Mouse (Mus musculus): ENCODE results near the gene 2900026A02Rik. TPM values are rescaled to one million over a fixed set of nuclear protein-coding genes. Genes with fewer than 3 reads are reported as not detected.
A peak's percentile ranks its signal among the peaks of the same experiment; 100 is the strongest.

Gene 2900026A02Rik
- 10 to 100 TPM; 13.5 to 20.0 (median 15.7) TPM for total RNA-seq (2022)

- no peak for DNase-seq
These were observed at the start of gene 2900026A02Rik for GRCm38 (mm10) chr5:113221147-113221865. 2900026A02Rik (minus strand) TSS chr5:113221236.

DNA sequence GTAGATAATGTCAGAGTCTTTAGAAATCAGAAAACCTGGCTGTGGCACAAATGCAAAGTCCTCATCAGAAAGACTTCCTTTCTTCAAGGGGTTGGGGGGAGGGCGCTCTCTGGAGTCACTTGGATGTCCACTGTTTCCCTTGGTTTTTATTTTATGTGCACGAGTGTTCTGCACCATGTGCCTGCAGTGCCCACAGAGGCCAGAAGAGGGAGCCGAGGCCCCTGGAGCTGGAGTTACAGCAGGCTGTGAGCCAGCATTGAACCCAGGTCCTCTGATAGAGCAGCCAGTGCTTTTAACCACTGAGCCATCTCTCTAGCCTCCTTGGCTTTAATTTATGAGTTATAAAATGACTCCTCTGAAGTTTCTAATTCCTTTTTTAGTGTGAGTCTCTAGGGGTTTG lies 49.0 kb upstream of the 2900026A02Rik start:
- DNase-seq = no peak

GRCm38 (mm10) chr5:113268246-113268645 lies 47.2 kb upstream of the 2900026A02Rik start:
- DNase-seq = no peak

DNA sequence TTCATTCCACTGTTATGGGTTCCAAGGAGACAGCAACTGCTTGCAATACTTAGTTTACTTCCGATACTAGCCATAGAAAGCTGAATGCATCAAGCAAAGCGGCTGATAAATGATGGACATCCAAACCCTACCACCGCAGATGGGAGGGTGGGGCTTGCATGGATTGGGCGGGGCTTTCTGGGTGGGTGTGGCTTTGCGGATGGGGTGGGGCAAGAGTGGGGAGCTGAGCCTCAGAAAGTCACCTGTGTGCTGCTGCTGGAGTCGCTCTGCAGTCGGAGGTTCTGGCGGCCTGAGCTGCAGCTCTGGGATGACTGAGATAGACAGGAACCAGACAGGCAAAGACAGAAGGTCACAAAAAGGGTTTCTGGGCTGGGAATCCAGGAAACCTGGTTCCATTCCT lies 44.6 kb upstream of the 2900026A02Rik start:
- DNase-seq = no peak

GRCm38 (mm10) chr5:113250806-113251205 lies 29.8 kb upstream of the 2900026A02Rik start:
- DNase-seq = no peak

DNA sequence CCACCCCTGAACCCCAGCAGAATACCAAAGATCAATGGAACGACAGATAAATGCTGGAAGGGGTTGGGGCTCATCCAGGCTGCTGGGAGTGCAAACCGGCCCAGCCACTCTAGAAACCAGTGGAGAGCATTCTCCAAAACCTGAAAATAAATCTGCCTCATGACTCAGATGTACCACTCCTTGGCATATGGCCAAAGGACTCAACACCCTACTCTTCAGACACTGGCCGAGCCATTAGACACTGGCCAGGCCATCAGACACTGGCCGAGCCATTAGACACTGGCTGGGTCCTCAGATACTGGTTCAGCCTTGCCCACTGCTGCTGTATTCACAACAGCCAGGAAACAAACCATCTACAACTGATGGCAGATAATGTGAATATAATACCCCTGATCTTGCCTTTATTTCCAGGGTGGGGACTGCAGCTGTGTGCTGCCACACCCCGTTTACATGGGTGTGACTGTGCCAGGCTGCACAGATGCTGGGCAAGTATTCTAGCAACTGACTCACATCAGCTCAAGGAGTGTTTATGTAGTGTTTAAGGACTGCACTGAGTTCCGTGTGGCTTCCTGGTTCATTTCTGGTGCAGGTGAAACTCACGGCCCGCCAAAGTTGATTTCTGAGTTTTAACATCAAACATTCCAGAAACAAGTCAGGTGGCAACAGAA lies 28.4 kb upstream of the 2900026A02Rik start:
- no peak for DNase-seq

DNA sequence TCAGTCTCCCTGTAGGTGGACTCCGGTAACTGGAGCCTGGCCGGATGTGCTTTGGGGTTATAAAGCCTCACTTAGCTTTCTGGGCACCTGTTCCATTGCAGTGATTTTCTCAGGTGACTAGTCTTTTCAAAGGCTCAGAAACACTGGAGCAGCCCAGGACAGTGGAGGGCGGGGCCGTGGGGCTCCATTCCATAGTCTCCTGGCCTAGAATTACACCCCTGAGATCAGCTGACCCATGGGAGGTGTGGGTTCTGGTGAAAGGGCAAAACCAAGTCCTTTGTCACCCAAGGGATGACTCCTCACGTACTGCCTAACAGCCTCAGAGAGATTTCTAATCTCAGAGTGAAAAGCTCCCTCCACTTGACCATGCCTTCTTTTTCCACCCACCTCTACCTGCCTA lies 9.2 kb upstream of the 2900026A02Rik start:
- DNase-seq = no peak

DNA sequence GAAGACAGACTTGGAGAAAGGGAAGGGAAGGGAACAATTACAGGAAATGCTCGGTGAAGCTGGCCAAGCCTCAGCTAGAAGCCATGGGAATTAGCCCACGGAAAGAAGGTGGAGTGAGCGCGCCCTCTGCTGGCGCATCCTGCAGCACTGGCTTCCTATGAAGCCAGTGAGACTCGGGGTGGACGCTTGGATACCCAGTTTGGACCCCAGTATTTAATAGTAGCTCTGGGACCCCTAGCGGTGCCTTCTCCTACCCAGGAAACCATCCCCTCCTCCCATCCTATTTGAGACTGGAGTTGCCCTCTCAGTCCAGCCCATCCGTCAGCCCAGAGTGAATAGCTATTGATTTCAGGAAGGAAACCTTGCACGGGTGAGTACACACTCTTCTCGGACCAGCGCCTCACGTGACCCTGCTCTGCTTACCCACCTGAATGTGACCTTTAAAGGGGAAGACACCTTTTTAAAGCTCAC lies 5.6 kb upstream of the 2900026A02Rik start, which contains the start of gene Tmem211:
Gene Tmem211, plus strand, starts transcription at position 278 of the 471 bp plus-strand sequence.
- peak; percentile 56 for DNase-seq

- no peak for DNase-seq
These were observed 4.8 kb upstream of the 2900026A02Rik start for GRCm38 (mm10) chr5:113225686-113226435.

DNA sequence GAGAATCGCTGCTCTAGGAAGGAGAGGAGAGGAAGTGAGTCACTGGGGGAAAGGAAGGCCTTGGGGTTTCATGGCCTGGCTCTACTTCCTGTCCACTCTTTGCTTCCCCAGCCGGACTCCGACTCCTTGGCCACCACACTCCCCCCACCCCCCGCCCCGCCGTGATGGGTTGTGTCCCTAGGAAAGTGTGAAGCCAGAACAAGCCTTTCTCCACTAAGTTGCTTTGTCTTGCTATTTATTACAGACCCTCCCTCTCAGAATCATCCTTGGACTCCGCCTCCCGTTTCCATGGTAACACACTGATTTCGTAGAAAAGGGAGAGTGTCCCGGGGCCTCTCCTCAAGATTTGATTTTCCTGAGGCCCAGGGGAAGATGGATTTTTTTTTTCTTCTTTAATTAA lies 4.2 kb upstream of the 2900026A02Rik start:
- no peak for DNase-seq

- DNase-seq = no peak
These were observed 2.9 kb upstream of the 2900026A02Rik start for GRCm38 (mm10) chr5:113223888-113224287.

DNA sequence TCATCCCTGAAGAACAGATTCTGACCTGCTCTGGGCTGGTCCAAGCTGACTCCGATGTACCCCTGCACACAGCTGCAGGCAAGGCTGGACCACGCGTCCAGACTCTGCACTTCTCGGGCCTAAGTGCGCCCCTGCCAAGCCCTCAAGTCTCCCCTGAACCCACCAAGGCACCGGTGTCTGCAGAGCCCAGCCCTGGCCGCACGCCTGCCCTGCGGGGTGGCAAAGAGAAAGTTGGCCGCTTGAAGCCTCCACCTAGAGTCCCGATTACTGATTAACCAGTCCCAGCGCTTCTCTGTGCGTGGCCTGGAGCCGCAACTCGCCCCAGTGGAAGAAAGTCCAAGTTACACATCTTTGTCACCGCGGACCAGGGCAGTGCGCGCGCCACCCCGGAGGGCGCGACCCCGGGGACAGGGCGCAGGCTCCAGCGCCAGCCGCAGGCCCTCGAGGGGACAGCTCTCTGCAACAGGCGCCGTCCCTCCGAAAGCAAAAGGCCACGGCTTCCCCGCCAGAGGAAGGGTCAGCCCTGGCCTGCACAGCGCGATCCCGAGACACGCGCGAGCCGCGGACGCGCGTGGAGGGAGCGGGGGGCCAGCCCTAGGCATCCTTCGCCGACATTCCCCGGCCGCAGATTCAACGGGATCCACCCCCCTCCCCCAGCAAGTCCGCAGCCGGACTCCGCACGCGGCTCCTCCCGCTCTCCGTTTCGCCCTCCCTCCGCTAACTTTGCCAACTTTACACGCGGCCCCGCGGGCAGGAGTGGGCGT lies 471 bp downstream of the 2900026A02Rik start:
- no peak for DNase-seq

- no peak for DNase-seq
These were observed 1.2 kb downstream of the 2900026A02Rik start for GRCm38 (mm10) chr5:113219876-113220275.

DNA sequence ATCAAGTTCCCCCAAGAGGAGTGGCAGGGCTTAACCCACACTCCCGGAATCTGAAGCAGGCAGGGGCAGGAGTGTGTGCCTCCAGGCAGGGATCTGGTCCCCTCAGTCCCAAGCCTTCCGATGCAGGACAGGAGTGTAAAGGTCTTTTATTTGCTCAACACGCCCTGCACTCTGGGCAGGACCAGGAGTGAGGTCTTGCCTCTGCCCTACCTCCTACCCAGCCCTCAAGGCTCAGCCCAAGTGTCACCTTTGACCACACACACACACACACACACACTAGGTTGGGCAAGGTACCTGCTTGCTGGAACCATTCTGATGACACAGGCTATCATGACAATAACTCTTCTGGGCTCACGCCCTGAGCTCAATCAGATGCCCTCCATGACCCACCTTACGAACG lies 1.6 kb downstream of the 2900026A02Rik start:
- DNase-seq = no peak

DNA sequence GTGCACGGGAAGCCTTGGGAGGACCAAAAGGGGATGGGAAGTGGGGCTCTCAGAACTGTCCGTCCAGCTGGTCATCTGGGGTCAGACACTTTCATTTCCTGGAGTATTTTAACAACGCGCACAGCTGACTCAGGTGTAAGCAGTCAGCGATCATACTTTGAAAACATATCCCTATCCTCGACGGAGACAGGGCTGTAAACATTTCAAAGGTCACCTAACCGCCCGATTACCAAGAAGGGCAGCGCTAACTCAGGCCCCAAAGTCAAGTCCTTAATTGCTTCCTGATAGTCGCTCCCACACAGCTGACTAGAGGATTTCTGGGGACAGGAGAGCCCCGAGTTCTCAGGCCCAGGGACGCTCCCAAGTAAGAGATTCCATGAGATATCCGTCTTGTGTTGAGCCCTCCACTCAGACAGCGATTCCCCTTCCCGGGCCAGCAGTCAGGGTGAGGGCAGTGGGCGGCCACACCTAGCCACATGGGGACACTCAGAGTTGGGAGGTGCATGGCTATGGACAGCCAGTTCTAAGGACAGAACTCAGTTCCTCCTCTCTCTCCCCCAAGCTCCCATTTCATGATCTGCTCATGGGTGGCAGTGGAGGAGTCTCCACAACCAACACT lies 2.3 kb downstream of the 2900026A02Rik start:
- DNase-seq = no peak

GRCm38 (mm10) chr5:113217076-113217475 lies 4.0 kb downstream of the 2900026A02Rik start:
- DNase-seq = no peak

- no peak for DNase-seq
These were observed 4.6 kb downstream of the 2900026A02Rik start for GRCm38 (mm10) chr5:113216328-113216960.

DNA sequence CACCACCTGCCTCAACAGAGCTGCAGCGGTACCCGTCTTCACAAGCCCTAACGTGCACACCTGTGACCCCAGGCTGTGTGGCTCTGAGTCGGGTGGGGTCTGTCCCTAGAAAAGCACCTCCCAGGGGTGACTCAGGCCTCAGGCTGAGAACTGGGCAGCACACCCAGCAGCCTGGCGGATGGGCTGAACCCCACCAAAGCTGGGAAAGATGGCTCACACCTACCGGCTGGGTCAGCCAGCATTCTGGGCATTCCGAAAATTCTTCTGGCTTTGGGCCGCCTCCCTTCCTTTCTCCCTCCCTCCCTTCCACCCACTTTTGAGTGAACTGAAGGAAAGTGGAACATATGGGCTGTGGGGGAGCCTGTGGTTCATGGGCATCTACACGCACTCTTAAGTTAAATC lies 5.4 kb downstream of the 2900026A02Rik start:
- no peak for DNase-seq

DNA sequence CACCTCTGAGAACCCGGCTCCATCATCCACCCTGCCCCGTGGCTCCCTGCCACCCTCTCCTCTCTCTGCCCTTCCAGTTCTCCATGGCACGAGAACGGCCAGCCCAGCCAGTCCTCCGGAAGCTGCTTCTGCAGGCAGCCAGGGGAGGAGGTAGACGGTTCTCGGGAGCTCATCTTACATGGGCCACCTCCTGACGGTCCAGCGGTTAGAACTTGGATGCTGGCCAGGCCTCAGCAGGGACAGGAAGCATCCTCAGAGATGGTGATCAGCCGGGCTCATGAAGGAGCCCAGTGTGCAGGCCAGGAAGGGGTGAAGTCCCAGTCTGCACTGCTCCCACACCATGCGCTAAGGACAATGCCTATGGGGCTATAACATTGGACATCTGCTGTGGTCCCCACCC lies 6.6 kb downstream of the 2900026A02Rik start:
- no peak for DNase-seq

DNA sequence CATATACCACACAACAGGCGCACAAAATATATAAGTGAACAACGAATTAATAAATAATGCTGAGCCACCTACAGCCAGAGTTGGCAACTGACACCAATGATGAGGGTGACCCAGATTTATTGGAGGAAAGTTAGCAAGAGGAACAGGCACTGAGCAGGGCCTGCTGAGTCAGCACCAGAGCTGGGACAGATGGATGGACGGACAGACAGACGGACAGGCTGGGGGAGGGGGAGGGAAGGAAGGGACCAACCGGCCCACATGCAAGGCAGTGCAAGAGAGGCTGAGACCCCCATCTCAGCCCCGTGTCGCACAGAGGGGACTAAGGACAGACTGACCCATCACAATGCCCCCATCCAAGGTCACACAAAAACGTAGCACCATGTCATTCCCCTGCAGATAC lies 7.0 kb downstream of the 2900026A02Rik start:
- DNase-seq = no peak

DNA sequence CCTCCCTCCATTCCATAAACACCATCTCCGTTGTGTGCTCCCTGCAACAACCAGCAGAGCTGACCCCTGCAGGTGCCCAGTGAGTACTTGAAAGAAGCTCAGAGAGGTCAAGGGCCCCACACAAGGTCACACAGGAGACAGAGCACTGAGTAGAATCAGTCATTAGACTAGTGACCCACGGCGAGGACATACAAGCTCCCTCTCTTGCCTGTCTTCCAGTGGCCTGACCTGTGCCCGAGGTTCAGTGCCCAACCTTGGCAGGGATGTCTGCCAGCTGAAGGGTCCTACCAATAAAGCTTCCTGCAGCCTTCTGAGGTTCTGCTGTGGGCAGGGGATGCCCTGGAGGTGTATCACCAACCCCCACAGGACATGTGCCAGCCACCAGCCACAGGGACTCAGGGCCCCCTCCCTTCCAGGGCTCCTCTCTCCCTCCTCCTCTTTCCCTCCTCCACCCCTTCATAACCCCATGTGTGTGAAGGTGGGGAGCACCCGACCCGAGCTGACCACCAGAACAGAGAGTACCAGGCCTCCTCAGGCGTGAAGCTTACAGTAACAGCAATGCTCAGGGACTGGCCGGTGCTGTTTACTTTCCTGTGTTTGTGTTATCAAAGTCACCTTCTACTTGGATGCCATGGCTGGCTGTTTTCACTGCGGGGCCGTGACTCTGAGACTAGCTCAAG lies 8.7 kb downstream of the 2900026A02Rik start:
- DNase-seq = no peak

All from adrenal gland, adult 8-10 months (tissue).